Mouse (Mus musculus) forebrain, postnatal 0 days (tissue): ENCODE measurements around the gene Dynlt1c. TPM values are rescaled to one million over a fixed set of nuclear protein-coding genes. Genes with fewer than 3 reads are reported as not detected.
"Not testable (repeated sequence)": the region's sequence is repeated elsewhere in the genome, so short reads cannot be mapped to it uniquely, and the experiment has no call there.

Experiments
- ATAC-seq: fragments of 200-750 bp; cut with Nextera tagmentation; 2 replicates; pipeline ENCODE4 v1.8.0; 2017; ENCODE audit warnings: mild to moderate bottlenecking, moderate library complexity
- DNase-seq: peaks from one replicate; pipeline ENCODE4 v3.0.0-alpha.2; 2015
- H3K27ac ChIP-seq: fragments of 300-500 bp; sonication (generic); 2 replicates; pipeline ENCODE4 v1.5.1; 2014; ENCODE audit warnings: low read depth, mild to moderate bottlenecking, antibody characterized with exemption, low read length, moderate library complexity, mixed read lengths
- H3K27me3 ChIP-seq: fragments of 300-500 bp; sonication (generic); 2 replicates; pipeline ENCODE4 v1.6.1; 2014; ENCODE audit warnings: mild to moderate bottlenecking, low read length, mixed read lengths; ENCODE audit not compliant: insufficient read depth
- H3K36me3 ChIP-seq: fragments of 300-500 bp; sonication (generic); 2 replicates; pipeline ENCODE4 v1.6.1; 2014; ENCODE audit warnings: mild to moderate bottlenecking, moderate library complexity; ENCODE audit not compliant: insufficient read depth
- H3K4me1 ChIP-seq: fragments of 300-500 bp; sonication (generic); 2 replicates; pipeline ENCODE4 v1.6.1; 2014; ENCODE audit warnings: antibody characterized with exemption; ENCODE audit not compliant: insufficient read depth
- H3K4me2 ChIP-seq: fragments of 300-500 bp; sonication (generic); 2 replicates; pipeline ENCODE4 v1.6.1; 2014; ENCODE audit warnings: low read depth, mild to moderate bottlenecking, moderate library complexity
- H3K4me3 ChIP-seq: fragments of 300-500 bp; sonication (generic); 2 replicates; pipeline ENCODE4 v1.5.1; 2014; ENCODE audit warnings: low read depth, low read length, mixed read lengths
- H3K9ac ChIP-seq: fragments of 300-500 bp; sonication (generic); 2 replicates; pipeline ENCODE4 v1.6.1; 2014; ENCODE audit warnings: mild to moderate bottlenecking
- H3K9me3 ChIP-seq: fragments of 300-500 bp; sonication (generic); 2 replicates; pipeline ENCODE4 v1.6.1; 2016; ENCODE audit warnings: low read length
- WGBS: fragments of 180-500 bp; shearing (Covaris S2); extraction: QIAGEN DNeasy Blood & Tissue Kit; methylation state at CpG from one replicate; pipeline ENCODE4 v1.1.7; 2014; 5-methylcytosine and 5-hydroxymethylcytosine counted together
- polyA plus RNA-seq: library from polyadenylated mRNA; unstranded; fragments of >200 nt; fragmentation: Nextera tagmentation; extraction: Ambion mirVana; gene quantifications from 2 replicates; pipeline ENCODE4 v1.2.1, GENCODE M21; 2015
- total RNA-seq: library from RNA; depleted of rRNA; stranded (reverse); fragments of >200 nt; gene quantifications from 2 replicates; pipeline ENCODE4 v1.2.3, GENCODE M21; 2014

Dynlt1c gene
- total and polyA plus RNA-seq, 2 experiments from 2014 or later = 11.0 to 32.1 TPM

GRCm38 (mm10) chr17:6592109-6592508, 9.4 kb upstream of the Dynlt1c start:
- H3K27me3 ChIP-seq, H3K4me3 ChIP-seq, DNase-seq, H3K9ac ChIP-seq, H3K4me2 ChIP-seq, H3K36me3 ChIP-seq, H3K9me3 ChIP-seq, H3K27ac ChIP-seq, ATAC-seq, H3K4me1 ChIP-seq: not testable (repeated sequence)
- 98% methylated on average over 2 of the region's 3 CpGs for WGBS

DNA sequence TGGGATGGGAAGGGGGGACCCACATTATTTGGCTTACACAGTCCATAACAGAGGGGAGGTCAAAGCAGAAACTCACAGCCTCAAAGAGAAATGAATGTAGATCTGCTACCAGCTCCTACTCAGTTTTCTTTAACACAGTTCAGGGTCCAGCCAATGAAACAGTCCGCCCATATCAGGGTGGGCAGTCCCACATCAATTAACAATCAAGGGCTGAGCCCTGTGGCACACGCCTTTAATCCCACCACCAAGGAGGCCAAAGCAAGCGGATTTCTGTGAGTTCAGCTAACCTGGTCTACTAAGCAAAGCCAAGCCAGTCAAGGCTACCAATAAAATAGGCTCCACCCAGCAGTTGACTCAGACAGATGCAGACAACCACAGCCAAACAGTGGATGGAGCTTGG, 7.6 kb upstream of the Dynlt1c start:
- not testable (repeated sequence) for H3K9me3 ChIP-seq, H3K36me3 ChIP-seq, H3K9ac ChIP-seq, H3K4me3 ChIP-seq, H3K27me3 ChIP-seq, DNase-seq, ATAC-seq, H3K4me1 ChIP-seq, H3K4me2 ChIP-seq, H3K27ac ChIP-seq
- 55% methylated on average over 3 of the region's 3 CpGs for WGBS

DNA sequence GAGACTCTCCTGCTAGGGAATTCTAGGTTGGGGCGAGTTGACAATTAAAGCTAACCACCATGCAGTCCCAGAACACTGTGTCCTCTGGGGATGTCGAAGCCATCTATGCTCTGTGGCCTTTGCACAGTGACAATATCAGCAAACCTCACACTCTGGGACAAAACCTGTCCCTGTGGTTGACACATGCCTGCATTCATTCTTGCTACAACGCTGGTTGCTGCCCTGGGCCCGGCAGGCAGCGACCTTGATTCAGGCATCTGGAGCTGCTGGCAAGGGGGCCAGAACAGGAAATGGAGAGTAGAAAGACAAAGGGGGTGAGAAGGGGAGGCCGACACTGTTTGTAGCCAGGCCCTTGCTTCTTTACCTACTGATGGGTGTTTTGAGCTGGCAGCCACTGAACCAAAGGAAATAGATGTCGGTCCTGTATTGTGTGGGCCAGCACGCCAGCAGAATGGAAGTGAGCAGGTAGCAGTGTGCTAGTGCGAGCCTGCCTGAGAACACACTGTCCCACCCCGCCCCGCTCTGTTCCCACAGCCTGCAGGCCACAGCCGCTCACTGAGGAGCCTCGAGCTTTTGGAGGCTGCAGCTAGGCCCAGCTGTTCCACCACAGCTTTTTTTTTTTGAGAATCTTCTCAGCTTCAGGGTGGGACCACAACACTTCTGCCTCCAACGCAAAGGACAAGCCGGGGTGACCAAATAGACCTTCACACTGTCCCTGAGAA, 5.5 kb upstream of the Dynlt1c start:
- not testable (repeated sequence) for H3K36me3 ChIP-seq, H3K4me1 ChIP-seq, DNase-seq, H3K9me3 ChIP-seq, H3K27me3 ChIP-seq, H3K4me2 ChIP-seq, H3K9ac ChIP-seq, H3K4me3 ChIP-seq, H3K27ac ChIP-seq
- WGBS = 61% methylated on average over 5 of the region's 15 CpGs
- ATAC-seq = peak; percentile 18; the same call in 1 of the 2 replicates

DNA sequence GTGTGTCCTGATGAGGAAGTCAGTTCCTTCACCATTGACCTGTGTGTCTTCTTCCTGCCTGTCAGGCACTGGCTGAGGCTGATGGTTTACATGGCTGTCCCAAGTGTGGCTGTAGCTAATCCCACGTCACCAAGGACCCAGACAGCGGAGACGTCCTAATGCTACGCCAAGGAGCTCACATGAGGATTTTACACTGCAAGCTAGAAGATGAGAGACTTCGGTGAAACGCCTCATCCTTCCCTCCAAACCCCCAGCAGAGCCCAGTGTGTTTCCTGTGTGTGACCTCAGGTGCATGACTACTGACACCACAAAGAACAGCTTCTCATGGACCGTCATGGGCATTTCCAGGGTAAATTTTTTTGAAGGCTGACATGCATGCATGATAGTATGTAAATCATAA, 3.1 kb upstream of the Dynlt1c start:
- not testable (repeated sequence) for ATAC-seq, H3K36me3 ChIP-seq, H3K27ac ChIP-seq, H3K4me2 ChIP-seq, DNase-seq, H3K27me3 ChIP-seq, H3K9me3 ChIP-seq, H3K9ac ChIP-seq, H3K4me3 ChIP-seq, H3K4me1 ChIP-seq
- 92% methylated on average over 6 of the region's 7 CpGs for WGBS

GRCm38 (mm10) chr17:6600216-6600911, 1.1 kb upstream of the Dynlt1c start:
- H3K27ac ChIP-seq, H3K4me1 ChIP-seq, DNase-seq, H3K9me3 ChIP-seq, H3K27me3 ChIP-seq, H3K9ac ChIP-seq, ATAC-seq, H3K4me2 ChIP-seq, H3K4me3 ChIP-seq, H3K36me3 ChIP-seq: not testable (repeated sequence)
- 89% methylated on average over 5 of the region's 8 CpGs for WGBS

DNA sequence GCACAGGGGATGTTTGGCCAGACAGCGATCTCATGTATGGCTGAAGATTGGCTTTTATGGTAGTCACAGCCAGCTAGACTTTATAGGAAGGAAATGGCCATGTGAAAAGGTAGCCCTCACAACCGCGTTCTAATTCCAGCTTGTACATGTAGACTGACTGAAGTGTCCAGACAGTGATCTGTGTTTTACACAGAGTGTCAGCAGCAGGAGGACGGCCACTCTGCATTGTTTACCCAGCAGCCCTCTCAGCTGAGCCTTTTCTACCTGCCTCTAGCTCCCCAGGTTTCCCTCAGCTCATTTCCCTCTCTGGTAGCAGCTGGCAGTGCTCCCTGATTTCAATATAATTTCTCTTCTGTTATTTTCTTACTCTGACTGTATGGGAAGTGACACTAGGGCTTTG, 734 bp downstream of the Dynlt1c start:
- not testable (repeated sequence) for H3K4me3 ChIP-seq, H3K4me1 ChIP-seq, H3K4me2 ChIP-seq, H3K27me3 ChIP-seq, H3K36me3 ChIP-seq, H3K9me3 ChIP-seq, H3K9ac ChIP-seq, H3K27ac ChIP-seq, DNase-seq
- ATAC-seq = peak; percentile 19; the same call in 1 of the 2 replicates
- WGBS = 16% methylated on average over 3 of the region's 4 CpGs

- not testable (repeated sequence) for H3K4me1 ChIP-seq, H3K9ac ChIP-seq, H3K9me3 ChIP-seq, H3K4me3 ChIP-seq, DNase-seq, H3K36me3 ChIP-seq, H3K27ac ChIP-seq, H3K4me2 ChIP-seq, H3K27me3 ChIP-seq, ATAC-seq
- 65% methylated on average over 1 of the region's 1 CpGs for WGBS
Observed at GRCm38 (mm10) chr17:6605347-6605746, 3.9 kb downstream of the Dynlt1c start.

- ATAC-seq, H3K4me1 ChIP-seq, H3K36me3 ChIP-seq, DNase-seq, H3K27me3 ChIP-seq, H3K27ac ChIP-seq, H3K9ac ChIP-seq, H3K4me3 ChIP-seq, H3K9me3 ChIP-seq, H3K4me2 ChIP-seq: not testable (repeated sequence)
- 85% methylated on average over 11 of the region's 14 CpGs for WGBS
Observed at GRCm38 (mm10) chr17:6613524-6613923, 12.1 kb downstream of the Dynlt1c start.

- not testable (repeated sequence) for H3K27ac ChIP-seq, H3K9ac ChIP-seq, H3K36me3 ChIP-seq, H3K4me1 ChIP-seq, ATAC-seq, H3K27me3 ChIP-seq, H3K9me3 ChIP-seq, DNase-seq, H3K4me2 ChIP-seq, H3K4me3 ChIP-seq
- WGBS = 93% methylated on average over 4 of the region's 9 CpGs
Observed at GRCm38 (mm10) chr17:6614316-6614715, 12.8 kb downstream of the Dynlt1c start.

- ATAC-seq, H3K36me3 ChIP-seq: not testable (repeated sequence)
- 98% methylated on average over 9 of the region's 9 CpGs for WGBS
Observed at GRCm38 (mm10) chr17:6616731-6617130, 15.3 kb downstream of the Dynlt1c start.

More at GRCm38 (mm10) chr17:6616731-6617130, 15.3 kb downstream of the Dynlt1c start:
- H3K4me3 ChIP-seq, H3K9me3 ChIP-seq, H3K4me1 ChIP-seq, H3K4me2 ChIP-seq, DNase-seq, H3K9ac ChIP-seq, H3K27ac ChIP-seq, H3K27me3 ChIP-seq: not testable (repeated sequence)
